Mouse (Mus musculus) megakaryocyte-erythroid progenitor cell, adult 5-6 weeks (primary cell): ENCODE results near the gene Slc8b1. TPM values are rescaled to one million over a fixed set of nuclear protein-coding genes. Genes with fewer than 3 reads are reported as not detected.

Source experiments
- ATAC-seq: replicated peaks from 2 replicates; pipeline ENCODE4 v1.8.0; 2016; ENCODE audit warnings: mild to moderate bottlenecking, inconsistent platforms; ENCODE audit not compliant: severe bottlenecking, poor library complexity, low FRiP score, low TSS enrichment
- total RNA-seq, 2 experiments: library from RNA; stranded (forward) in 1 of 2; stranded (reverse) in 1 of 2; fragments of 200-1000, 215-1000 nt in 1 of 2; fragments of >200 nt in 1 of 2; fragmentation: Nextera tagmentation in 1 of 2; gene quantifications; 2 replicates each; pipeline ENCODE4 v1.2.3; 2014 to 2017

Slc8b1 gene
- total RNA-seq, 2 experiments from 2014 or later, result 0.09 to 0.35 TPM

- ATAC-seq, result no peak
These were observed 5.4 kb downstream of the Slc8b1 start for GRCm38 (mm10) chr5:120516221-120516984.

- no peak for ATAC-seq
These were observed 6.6 kb downstream of the Slc8b1 start for GRCm38 (mm10) chr5:120517552-120517951.

GRCm38 (mm10) chr5:120522649-120523048 is 11.7 kb downstream of the Slc8b1 start:
- no peak for ATAC-seq

GRCm38 (mm10) chr5:120524736-120525135 is 13.8 kb downstream of the Slc8b1 start:
- ATAC-seq, result no peak

- peak; percentile 56; the same call in 1 of the 2 replicates for ATAC-seq
These were observed 14.8 kb downstream of the Slc8b1 start for GRCm38 (mm10) chr5:120525737-120526136.

GRCm38 (mm10) chr5:120526311-120526710 is 15.3 kb downstream of the Slc8b1 start:
- no peak for ATAC-seq

GRCm38 (mm10) chr5:120527296-120527964 is 16.5 kb downstream of the Slc8b1 start:
- no peak for ATAC-seq

- no peak for ATAC-seq
These were observed 20.7 kb downstream of the Slc8b1 start for GRCm38 (mm10) chr5:120531631-120532030.

- ATAC-seq, result no peak
These were observed 23.2 kb downstream of the Slc8b1 start for GRCm38 (mm10) chr5:120534071-120534685.

- ATAC-seq, result no peak
These were observed 23.7 kb downstream of the Slc8b1 start for GRCm38 (mm10) chr5:120534686-120535075.

GRCm38 (mm10) chr5:120536046-120536445 is 25.1 kb downstream of the Slc8b1 start:
- ATAC-seq, result no peak

GRCm38 (mm10) chr5:120536632-120537031 is 25.7 kb downstream of the Slc8b1 start:
- ATAC-seq, result no peak

GRCm38 (mm10) chr5:120548236-120548850 is 37.4 kb downstream of the Slc8b1 start:
- ATAC-seq, result no peak

GRCm38 (mm10) chr5:120550137-120550536 is 39.2 kb downstream of the Slc8b1 start:
- ATAC-seq, result no peak

GRCm38 (mm10) chr5:120550673-120551072 is 39.7 kb downstream of the Slc8b1 start:
- no peak for ATAC-seq

GRCm38 (mm10) chr5:120555871-120556270 is 44.9 kb downstream of the Slc8b1 start:
- no peak for ATAC-seq

- ATAC-seq, result no peak
These were observed 47.1 kb downstream of the Slc8b1 start for GRCm38 (mm10) chr5:120558041-120558440.

GRCm38 (mm10) chr5:120558762-120559161 is 47.8 kb downstream of the Slc8b1 start:
- ATAC-seq, result peak; percentile 38; the same call in 1 of the 2 replicates

GRCm38 (mm10) chr5:120560129-120560615 is 49.2 kb downstream of the Slc8b1 start:
- no peak for ATAC-seq
